Mouse (Mus musculus) G1E (cell line): ENCODE results near the gene Rab38.

ENCODE experiments used
- CTCF ChIP-seq: IDR thresholded peaks from 2 replicates; pipeline ENCODE4 v1.5.1; 2012; ENCODE audit warnings: low read depth, low read length, inconsistent platforms, mixed read lengths
- GATA1 ChIP-seq: IDR thresholded peaks from 2 replicates; pipeline ENCODE4 v1.6.1; 2012; ENCODE audit warnings: borderline replicate concordance, low read length, inconsistent platforms, mixed read lengths
- GATA2 ChIP-seq: IDR thresholded peaks from 2 replicates; pipeline ENCODE4 v1.6.1; 2012; ENCODE audit warnings: low read depth, low read length, inconsistent platforms, borderline replicate concordance
- POLR2AphosphoS5 ChIP-seq: IDR thresholded peaks from 2 replicates; pipeline ENCODE4 v1.6.1; 2012; ENCODE audit warnings: low read depth, low read length, inconsistent platforms; ENCODE audit not compliant: insufficient replicate concordance
- TAL1 ChIP-seq: conservative IDR thresholded peaks from 2 replicates; pipeline ENCODE4 v1.6.1; 2012; ENCODE audit warnings: low read depth, low read length, inconsistent platforms, mixed read lengths

DNA sequence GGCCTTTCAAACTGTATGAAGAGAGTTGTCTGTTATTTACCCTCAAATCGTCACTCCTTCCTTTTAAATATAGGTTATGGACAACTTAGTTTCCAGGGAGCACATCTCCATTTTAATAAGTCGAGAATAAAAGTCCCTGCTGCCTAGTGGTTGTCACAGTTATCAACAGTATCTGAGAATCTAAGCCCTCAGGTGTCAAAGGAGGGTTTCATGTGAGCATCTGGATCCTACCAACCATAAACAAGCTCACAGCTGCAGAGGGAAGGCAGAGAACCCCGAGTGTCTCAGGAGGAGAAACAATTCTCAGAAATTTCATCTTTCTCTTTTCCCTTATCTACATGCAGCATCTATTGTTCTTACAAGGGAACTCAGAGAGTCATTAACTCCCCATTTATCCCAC lies 106.7 kb downstream of the Rab38 start:
- TF ChIP-seq CTCF (no peak), POLR2AphosphoS5 (no peak), GATA1 (no peak), TAL1 (no peak), GATA2 (no peak)
